Mouse (Mus musculus) T-helper 2 cell (primary cell): ENCODE measurements around the gene Ptgfrn.

Source experiments
- in situ Hi-C: fragments of 300-600 bp; cut with MboI, MseI; formaldehyde crosslinking; loops from one replicate; pipeline ENCODE4 v1.15.1; 2025; ENCODE audit warnings: high pct_unique_total_duplicates

Ptgfrn gene

GRCm38 (mm10) chr3:101116431-101117385 lies 6.6 kb upstream of the Ptgfrn start:
- in situ Hi-C loops, result no loop called here

- in situ Hi-C loops, result no loop called here
These were observed 2.4 kb upstream of the Ptgfrn start for GRCm38 (mm10) chr3:101112518-101112894.

- in situ Hi-C loops, result no loop called here
These were observed 1.9 kb upstream of the Ptgfrn start for GRCm38 (mm10) chr3:101111848-101112517.

GRCm38 (mm10) chr3:101111321-101111720 lies 1.2 kb upstream of the Ptgfrn start:
- in situ Hi-C loops, result no loop called here

- in situ Hi-C loops, result no loop called here
These were observed 693 bp upstream of the Ptgfrn start for GRCm38 (mm10) chr3:101110838-101111103.

- in situ Hi-C loops, result loop anchor here (5.0 kb wide), 1 partner anchor 188 kb away; no protein-coding TSS in a partner anchor
These were observed 488 bp downstream of the Ptgfrn start for GRCm38 (mm10) chr3:101109558-101110021.

GRCm38 (mm10) chr3:101108848-101109247 lies 1.2 kb downstream of the Ptgfrn start:
- in situ Hi-C loops, result loop anchor here (5.0 kb wide), 1 partner anchor 188 kb away; no protein-coding TSS in a partner anchor

- in situ Hi-C loops, result loop anchor here (5.0 kb wide), 1 partner anchor 189 kb away; no protein-coding TSS in a partner anchor
These were observed 1.8 kb downstream of the Ptgfrn start for GRCm38 (mm10) chr3:101108282-101108681.

- in situ Hi-C loops, result loop anchor here (5.0 kb wide), 1 partner anchor 191 kb away; no protein-coding TSS in a partner anchor
These were observed 3.8 kb downstream of the Ptgfrn start for GRCm38 (mm10) chr3:101106326-101106725.

GRCm38 (mm10) chr3:101105486-101105885 lies 4.6 kb downstream of the Ptgfrn start:
- in situ Hi-C loops, result loop anchor here (5.0 kb wide), 1 partner anchor 192 kb away; no protein-coding TSS in a partner anchor

- in situ Hi-C loops, result loop anchor here (5.0 kb wide), 1 partner anchor 192 kb away; no protein-coding TSS in a partner anchor
These were observed 5.2 kb downstream of the Ptgfrn start for GRCm38 (mm10) chr3:101104883-101105282.

GRCm38 (mm10) chr3:101103770-101104169 lies 6.3 kb downstream of the Ptgfrn start:
- in situ Hi-C loops, result no loop called here

GRCm38 (mm10) chr3:101102106-101102505 lies 8.0 kb downstream of the Ptgfrn start:
- in situ Hi-C loops, result no loop called here

GRCm38 (mm10) chr3:101101184-101101583 lies 8.9 kb downstream of the Ptgfrn start:
- in situ Hi-C loops, result no loop called here

- in situ Hi-C loops, result no loop called here
These were observed 10.2 kb downstream of the Ptgfrn start for GRCm38 (mm10) chr3:101099701-101100357.

- in situ Hi-C loops, result no loop called here
These were observed 12.0 kb downstream of the Ptgfrn start for GRCm38 (mm10) chr3:101098073-101098472.

GRCm38 (mm10) chr3:101097146-101097800 lies 12.8 kb downstream of the Ptgfrn start:
- in situ Hi-C loops, result no loop called here

- in situ Hi-C loops, result no loop called here
These were observed 14.2 kb downstream of the Ptgfrn start for GRCm38 (mm10) chr3:101095761-101096449.

- in situ Hi-C loops, result loop anchor here (5.0 kb wide), 1 partner anchor 80 kb away; no protein-coding TSS in a partner anchor
These were observed 17.9 kb downstream of the Ptgfrn start for GRCm38 (mm10) chr3:101092202-101092601.

- in situ Hi-C loops, result no loop called here
These were observed 23.3 kb downstream of the Ptgfrn start for GRCm38 (mm10) chr3:101086584-101087445.
